Mouse (Mus musculus): ENCODE data around the gene St3gal6.

GRCm38 (mm10) chr16:58533254-58533653 lies 9.2 kb upstream of the St3gal6 start:
- TF ChIP-seq MAX (IDR thresholded peaks at IDR 0.05) (no peak), CTCF (IDR thresholded peaks at IDR 0.05; ENCODE audit: control insufficient read depth, insufficient read depth, insufficient read length) (no peak), USF1 (IDR thresholded peaks at IDR 0.05; ENCODE audit: low read depth) (no peak), FOSL1 (IDR thresholded peaks at IDR 0.05; ENCODE audit: insufficient read depth, low read length, poor library complexity, severe bottlenecking) (no peak), MYOG (IDR thresholded peaks at IDR 0.05; ENCODE audit: control insufficient read depth, extremely low read depth, insufficient read length) (no peak), CEBPB (IDR thresholded peaks at IDR 0.05; ENCODE audit: low read depth) (no peak), MYOD1 (IDR thresholded peaks at IDR 0.05; ENCODE audit: control insufficient read depth, insufficient read length, low read depth) (no peak)
